40 mouse cellular contexts compared by ENCODE assay signal in the genomic region with DNA sequence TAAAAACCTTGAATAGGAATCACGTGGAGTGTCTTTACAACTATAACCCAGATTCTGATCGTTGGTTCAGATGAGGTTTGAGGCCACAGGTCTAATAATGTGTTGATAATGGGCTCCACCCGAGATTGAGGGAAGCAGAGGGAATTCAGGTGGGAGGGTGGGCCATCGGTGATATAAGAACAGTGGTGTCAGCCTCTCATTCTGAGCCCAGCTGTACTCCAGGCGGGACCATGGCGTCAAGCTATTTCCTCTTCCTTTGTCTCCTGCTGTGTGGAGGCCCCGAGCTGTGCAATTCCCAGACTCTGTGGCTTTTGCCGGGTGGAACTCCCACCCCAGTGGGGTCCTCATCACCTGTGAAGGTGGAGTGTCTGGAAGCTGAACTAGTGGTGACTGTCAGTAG. TPM values are rescaled to one million over a fixed set of nuclear protein-coding genes. Genes with fewer than 3 reads are reported as not detected.
"Had no signal": no experiment of that assay in that cellular context is flagged by ENCODE, and none has a peak within 500 bp of the region (broad histone marks: within the 10 kb centered on the region; RNA-seq: fewer than 3 reads in every experiment).

A gene (plus strand): TSS at position 196 of the 400 bp plus-strand sequence.

- H3K27ac ChIP-seq: gastrocnemius, adult 2 months; heart, adult 2 months; heart, embryonic 13.5 days; hindbrain, embryonic 10.5 days; hindbrain, embryonic 12.5 days; hindbrain, embryonic 14.5 days; kidney, embryonic 15.5 days; kidney, postnatal 0 days; limb, embryonic 10.5 days; limb, embryonic 12.5 days; liver, embryonic 14.5 days had no signal

- H3K9ac ChIP-seq: heart, embryonic 13.5 days; hindbrain, embryonic 12.5 days; hindbrain, embryonic 14.5 days; kidney, embryonic 15.5 days; limb, embryonic 12.5 days; liver, embryonic 14.5 days had no signal

- H3K4me1 ChIP-seq: heart, embryonic 13.5 days; hindbrain, embryonic 10.5 days; hindbrain, embryonic 12.5 days; kidney, embryonic 15.5 days; limb, embryonic 10.5 days; limb, embryonic 12.5 days had no signal

- H3K9me3 ChIP-seq: heart, embryonic 13.5 days; hindbrain, embryonic 10.5 days; hindbrain, embryonic 12.5 days; kidney, embryonic 15.5 days; limb, embryonic 10.5 days; limb, embryonic 12.5 days had no signal

- H3K4me2 ChIP-seq: heart, embryonic 11.5 days; heart, embryonic 13.5 days; hindbrain, embryonic 12.5 days; hindbrain, embryonic 14.5 days; kidney, embryonic 15.5 days; limb, embryonic 12.5 days; liver, embryonic 11.5 days had no signal

- ATAC-seq: hindbrain, embryonic 16.5 days; inflammation-experienced regulatory T-cells, adult 6 months; intestine, embryonic 16.5 days had no signal

- H3K36me3 ChIP-seq: heart, embryonic 13.5 days; hindbrain, embryonic 10.5 days; hindbrain, embryonic 12.5 days; kidney, embryonic 15.5 days; limb, embryonic 10.5 days; limb, embryonic 12.5 days had no signal

- DNase-seq: gastrocnemius, adult 2 months; gastrocnemius, postnatal 10 days; gastrocnemius, postnatal 25 days; heart, adult 2 months; heart, postnatal 10 days; heart, postnatal 4 days; kidney, adult 11 months; kidney, adult 2 months; kidney, adult 9 months; kidney, postnatal 14 days; kidney, postnatal 36 days; layer of hippocampus, adult 9-11 months; layer of hippocampus, postnatal 36 days; liver had no signal

- H3K27me3 ChIP-seq: hindbrain, embryonic 12.5 days; kidney, embryonic 15.5 days; limb, embryonic 12.5 days had no signal

- H3K4me3 ChIP-seq: gastrocnemius, adult 2 months; heart, adult 2 months; heart, embryonic 13.5 days; hindbrain, embryonic 10.5 days; hindbrain, embryonic 12.5 days; kidney, embryonic 15.5 days; limb, embryonic 10.5 days; limb, embryonic 12.5 days had no signal

RNA-seq across cellular contexts. Expression of the gene that starts here (rescaled TPM):
- total RNA-seq: gastrocnemius, adult 2 months; gastrocnemius, postnatal 10 days; gastrocnemius, postnatal 25 days; gastrocnemius, postnatal 4 days; granulocyte monocyte progenitor cell, adult 5-6 weeks; heart, adult 2 months; heart, postnatal 10 days; heart, postnatal 25 days; heart, postnatal 4 days; layer of hippocampus, adult 18-20 months; layer of hippocampus, adult 8-10 months; layer of hippocampus, postnatal 14 days; layer of hippocampus, postnatal 36 days; left cerebral cortex, adult 18-20 months; left cerebral cortex, adult 8-10 months; left cerebral cortex, postnatal 14 days; left cerebral cortex, postnatal 36 days had no signal
- polyA plus RNA-seq: heart, adult 2 months; heart, embryonic 16.5 days; hindbrain, embryonic 10.5 days; hindbrain, embryonic 14.5 days; hindbrain, embryonic 16.5 days; inflammation-experienced regulatory T-cells, adult 6 months; large intestine, adult 2 months; limb, embryonic 10.5 days; limb, embryonic 12.5 days; liver, embryonic 11.5 days; liver, embryonic 14.5 days had no signal
